Comparison of ENCODE assay signal across 9 mouse cellular contexts in genomic region chr1:105844341-105845006, GRCm38 (mm10).
DNase-seq lines count a peak whose midpoint lies in the region; ATAC-seq and TF ChIP-seq lines count a peak whose summit lies in the region.
"Had no signal": no experiment of that assay in that cellular context is flagged by ENCODE, and none has a peak within 500 bp of the region (broad histone marks: within the 10 kb centered on the region; RNA-seq: fewer than 3 reads in every experiment).

No protein-coding gene starts in this region.

- H3K36me3 ChIP-seq in lung, postnatal 0 days (ENCODE audit: insufficient read depth, low read length), result no peaks in the 10 kb centered on the region
- H3K36me3 ChIP-seq in midbrain, embryonic 14.5 days (ENCODE audit: control insufficient read depth, insufficient read depth, low read length), result no peaks in the 10 kb centered on the region

- peak; percentile 15 for DNase-seq in adrenal gland, adult 2 months
- DNase-seq in adrenal gland, postnatal 36 days, result no peak
- DNase-seq in lung, postnatal 0 days (ENCODE audit: low spot score), result no peak
- DNase-seq in lung, postnatal 10 days, result no peak
- DNase-seq in midbrain, embryonic 14.5 days, result peak; percentile 67
- no peak for DNase-seq in lung, adult 18-20 months

- no peak for ATAC-seq in lung, postnatal 0 days
- ATAC-seq in hematopoietic stem cell, adult 5-6 weeks (replicated peaks in 1 of 2; ENCODE audit: insufficient read depth in 1 of 2, low FRiP score in 2 of 2, low TSS enrichment in 1 of 2, low read depth in 1 of 2, poor library complexity in 2 of 2, severe bottlenecking in 2 of 2), result peak; percentile 42 to 51; a peak in 2 of 4 replicates
- peak; percentile 74 for ATAC-seq in midbrain, embryonic 14.5 days (ENCODE audit: low FRiP score, low TSS enrichment)
- ATAC-seq in megakaryocyte-erythroid progenitor cell, adult 5-6 weeks (replicated peaks; ENCODE audit: low FRiP score, low TSS enrichment, poor library complexity, severe bottlenecking), result no peak

- H3K4me3 ChIP-seq in lung, postnatal 0 days (ENCODE audit: low read depth, low read length), result no peak overlapping the region
- peak overlapping the region; percentile 32 for H3K4me3 ChIP-seq in midbrain, embryonic 14.5 days (replicated peaks; ENCODE audit: low read depth, low read length)

- WGBS in lung, postnatal 0 days, result 22% methylated on average over 23 of the region's 28 CpGs
- WGBS in midbrain, embryonic 14.5 days, result 8% methylated on average over 28 of the region's 28 CpGs

- no peak overlapping the region for H3K27ac ChIP-seq in lung, postnatal 0 days (ENCODE audit: low read length)
- 0 out of 2 replicates have a peak overlapping the region, but pooled peaks have one; percentile 2 for H3K27ac ChIP-seq in midbrain, embryonic 14.5 days (replicated peaks; ENCODE audit: low read depth, low read length)
- H3K27ac ChIP-seq: liver, embryonic 14.5 days had no signal

- H3K4me2 ChIP-seq in lung, postnatal 0 days (replicated peaks; ENCODE audit: low read depth, low read length), result 0 out of 2 replicates have a peak overlapping the region, but pooled peaks have one; percentile 1
- peak overlapping the region; percentile 64 for H3K4me2 ChIP-seq in midbrain, embryonic 14.5 days (ENCODE audit: low read length)

- no peaks in the 10 kb centered on the region for H3K9me3 ChIP-seq in lung, postnatal 0 days (ENCODE audit: low read length)
- no peaks in the 10 kb centered on the region for H3K9me3 ChIP-seq in midbrain, embryonic 14.5 days (ENCODE audit: control insufficient read depth, low read length)

- H3K4me1 ChIP-seq in lung, postnatal 0 days (ENCODE audit: insufficient read depth, low read depth, low read length), result no peaks in the 10 kb centered on the region; the same call in 1 of the 2 replicates
- H3K4me1 ChIP-seq in midbrain, embryonic 14.5 days (ENCODE audit: control insufficient read depth, insufficient read depth, low read length), result peaks cover 16% of the 10 kb centered on the region

- H3K9ac ChIP-seq in lung, postnatal 0 days (replicated peaks; ENCODE audit: low read depth), result no peak overlapping the region
- H3K9ac ChIP-seq in midbrain, embryonic 14.5 days (replicated peaks; ENCODE audit: low read length), result peak overlapping the region; percentile 55
- H3K9ac ChIP-seq: liver, embryonic 14.5 days had no signal

- no peaks in the 10 kb centered on the region; the same call in 1 of the 2 replicates for H3K27me3 ChIP-seq in lung, postnatal 0 days (replicated peaks; ENCODE audit: insufficient read depth, low read length)
- no peaks in the 10 kb centered on the region for H3K27me3 ChIP-seq in midbrain, embryonic 14.5 days (ENCODE audit: control insufficient read depth, insufficient read depth, low read length)

- no peak for TF ChIP-seq EP300 in lung, postnatal 0 days (IDR thresholded peaks at IDR 0.05)

- no peak for TF ChIP-seq CTCF in lung, postnatal 0 days (IDR thresholded peaks at IDR 0.05)

Comparison
In these comparisons a context has a peak if more than half of its experiments do, and no peak if none do; other contexts are left out.
1. DNase-seq: peak in adrenal gland, adult 2 months (single experiment) and midbrain, embryonic 14.5 days (single experiment); none in adrenal gland, postnatal 36 days (0 of 2), lung, postnatal 0 days (single experiment), lung, postnatal 10 days (single experiment) and lung, adult 18-20 months (0 of 2).
2. ATAC-seq: peak in hematopoietic stem cell, adult 5-6 weeks (2 of 2) and midbrain, embryonic 14.5 days (single experiment); none in lung, postnatal 0 days (single experiment) and megakaryocyte-erythroid progenitor cell, adult 5-6 weeks (single experiment).